Mouse (Mus musculus) liver, postnatal 0 days (tissue): ENCODE measurements around the gene Cflar. TPM values are rescaled to one million over a fixed set of nuclear protein-coding genes. Genes with fewer than 3 reads are reported as not detected.
"Not testable (repeated sequence)": the region's sequence is repeated elsewhere in the genome, so short reads cannot be mapped to it uniquely, and the experiment has no call there.

ENCODE experiments used
- ATAC-seq: fragments of 200-750 bp; cut with Nextera tagmentation; 2 replicates; pipeline ENCODE4 v1.8.0; 2017; ENCODE audit warnings: mild to moderate bottlenecking, moderate library complexity
- DNase-seq: peaks from one replicate; pipeline ENCODE4 v3.0.0-alpha.2; 2016
- H3K27ac ChIP-seq: fragments of 300-500 bp; sonication (generic); 2 replicates; pipeline ENCODE4 v1.5.1; 2014; ENCODE audit warnings: antibody characterized with exemption, moderate library complexity, mild to moderate bottlenecking, low read depth
- H3K27me3 ChIP-seq: fragments of 300-500 bp; sonication (generic); 2 replicates; pipeline ENCODE4 v1.6.1; 2014; ENCODE audit warnings: low read length, control low read depth, mixed read lengths; ENCODE audit not compliant: insufficient read depth
- H3K36me3 ChIP-seq: fragments of 300-500 bp; sonication (generic); replicated peaks from 2 replicates; pipeline ENCODE4 v1.6.1; 2014; ENCODE audit warnings: mild to moderate bottlenecking, control low read depth, low read length, moderate library complexity, mixed read lengths; ENCODE audit not compliant: insufficient read depth
- H3K4me1 ChIP-seq: fragments of 300-500 bp; sonication (generic); 2 replicates; pipeline ENCODE4 v1.6.1; 2014; ENCODE audit warnings: antibody characterized with exemption, mild to moderate bottlenecking, control low read depth; ENCODE audit not compliant: insufficient read depth
- H3K4me2 ChIP-seq: fragments of 300-500 bp; sonication (generic); 2 replicates; pipeline ENCODE4 v1.6.1; 2014; ENCODE audit warnings: low read depth, mild to moderate bottlenecking, low read length, moderate library complexity, mixed read lengths
- H3K4me3 ChIP-seq: fragments of 300-500 bp; sonication (generic); 2 replicates; pipeline ENCODE4 v1.5.1; 2014; ENCODE audit warnings: low read depth, low read length
- H3K9ac ChIP-seq: fragments of 300-500 bp; sonication (generic); replicated peaks from 2 replicates; pipeline ENCODE4 v1.6.1; 2014; ENCODE audit warnings: mild to moderate bottlenecking, moderate library complexity
- H3K9me3 ChIP-seq: fragments of 300-500 bp; sonication (generic); 2 replicates; pipeline ENCODE4 v1.6.1; 2016; ENCODE audit warnings: mild to moderate bottlenecking, control low read depth, low read length, mixed read lengths
- CTCF ChIP-seq: sonication (generic); IDR thresholded peaks from 2 replicates; pipeline ENCODE4 v1.5.1; 2016; ENCODE audit warnings: antibody characterized with exemption, low read depth
- EP300 ChIP-seq: IDR thresholded peaks from 2 replicates; pipeline ENCODE4 v1.6.1; 2016; ENCODE audit warnings: antibody characterized with exemption, low read depth, mild to moderate bottlenecking
- WGBS: fragments of 180-500 bp; shearing (Covaris S2); extraction: QIAGEN DNeasy Blood & Tissue Kit; methylation state at CpG from one replicate; pipeline ENCODE4 v1.1.7; 2014; ENCODE audit not compliant: insufficient replicate concordance; 5-methylcytosine and 5-hydroxymethylcytosine counted together
- polyA plus RNA-seq: library from polyadenylated mRNA; unstranded; fragments of >200 nt; fragmentation: Nextera tagmentation; extraction: Ambion mirVana; gene quantifications from 2 replicates; pipeline ENCODE4 v1.2.1, GENCODE M21; 2015

The Cflar gene
- polyA plus RNA-seq, 1 experiment from 2014 or later, result 30.2 TPM

GRCm38 (mm10) chr1:58677575-58677974 lies 33.7 kb upstream of the Cflar start:
- Histone ChIP-seq H3K9ac (no peak overlapping the region), H3K27ac (no peak overlapping the region), H3K27me3 (no peaks in the 10 kb centered on the region), H3K9me3 (no peaks in the 10 kb centered on the region), H3K4me3 (no peak overlapping the region), H3K4me2 (no peak overlapping the region), H3K36me3 (no peaks in the 10 kb centered on the region), H3K4me1 (no peaks in the 10 kb centered on the region)
- ATAC-seq (no peak), DNase-seq (peak; percentile 30)
- peak; percentile 67 for TF ChIP-seq CTCF
- no peak for TF ChIP-seq EP300
- WGBS, result 82% methylated on average over 1 of the region's 1 CpGs

- not testable (repeated sequence) for H3K36me3 ChIP-seq, H3K9ac ChIP-seq, H3K27ac ChIP-seq
These were observed 32.9 kb upstream of the Cflar start for GRCm38 (mm10) chr1:58678412-58678811.

GRCm38 (mm10) chr1:58689426-58689825 lies 21.9 kb upstream of the Cflar start:
- DNase-seq (no peak), ATAC-seq (no peak)
- WGBS, result 80% methylated on average over 1 of the region's 1 CpGs
- Histone ChIP-seq H3K4me1 (no peaks in the 10 kb centered on the region), H3K27ac (no peak overlapping the region), H3K27me3 (no peaks in the 10 kb centered on the region), H3K4me2 (no peak overlapping the region), H3K4me3 (no peak overlapping the region), H3K9ac (no peak overlapping the region), H3K9me3 (no peaks in the 10 kb centered on the region), H3K36me3 (no peaks in the 10 kb centered on the region)
- TF ChIP-seq EP300 (no peak), CTCF (no peak)

More at GRCm38 (mm10) chr1:58678412-58678811, 32.9 kb upstream of the Cflar start:
- H3K4me2 ChIP-seq, DNase-seq, H3K4me3 ChIP-seq, ATAC-seq, H3K9me3 ChIP-seq, H3K4me1 ChIP-seq, H3K27me3 ChIP-seq: not testable (repeated sequence)
- WGBS, result 37% methylated on average over 5 of the region's 5 CpGs

GRCm38 (mm10) chr1:58690006-58690744 lies 21.1 kb upstream of the Cflar start:
- H3K9ac ChIP-seq, result no peak overlapping the region
- H3K4me2 ChIP-seq, result no peak overlapping the region
- no peaks in the 10 kb centered on the region for H3K36me3 ChIP-seq
- WGBS, result 65% methylated on average over 6 of the region's 6 CpGs
- ATAC-seq, result no peak
- H3K27ac ChIP-seq, result no peak overlapping the region
- H3K4me1 ChIP-seq, result no peaks in the 10 kb centered on the region
- DNase-seq, result no peak
- H3K4me3 ChIP-seq, result no peak overlapping the region
- H3K9me3 ChIP-seq, result no peaks in the 10 kb centered on the region
- H3K27me3 ChIP-seq, result no peaks in the 10 kb centered on the region
- no peak for TF ChIP-seq CTCF
- no peak for TF ChIP-seq EP300

GRCm38 (mm10) chr1:58690834-58691488 lies 20.3 kb upstream of the Cflar start:
- H3K4me2 ChIP-seq, H3K27me3 ChIP-seq, DNase-seq, H3K9ac ChIP-seq, ATAC-seq, H3K36me3 ChIP-seq, H3K9me3 ChIP-seq, H3K4me1 ChIP-seq, H3K4me3 ChIP-seq, H3K27ac ChIP-seq: not testable (repeated sequence)
- 81% methylated on average over 2 of the region's 3 CpGs for WGBS

GRCm38 (mm10) chr1:58691718-58692117 lies 19.6 kb upstream of the Cflar start:
- H3K27me3 ChIP-seq, H3K4me2 ChIP-seq, H3K4me3 ChIP-seq, H3K36me3 ChIP-seq, H3K27ac ChIP-seq, DNase-seq, H3K9ac ChIP-seq, H3K9me3 ChIP-seq, ATAC-seq, H3K4me1 ChIP-seq: not testable (repeated sequence)
- WGBS, result 43% methylated on average over 1 of the region's 1 CpGs

GRCm38 (mm10) chr1:58693696-58694095 lies 17.6 kb upstream of the Cflar start:
- Histone ChIP-seq H3K27me3 (no peaks in the 10 kb centered on the region), H3K4me3 (no peak overlapping the region), H3K9ac (no peak overlapping the region), H3K4me2 (no peak overlapping the region), H3K4me1 (no peaks in the 10 kb centered on the region), H3K27ac (no peak overlapping the region), H3K36me3 (no peaks in the 10 kb centered on the region), H3K9me3 (no peaks in the 10 kb centered on the region)
- WGBS, result 61% methylated on average over 1 of the region's 1 CpGs
- TF ChIP-seq CTCF, result no peak
- no peak for TF ChIP-seq EP300
- ATAC-seq (no peak), DNase-seq (no peak)

- H3K9me3 ChIP-seq, H3K4me1 ChIP-seq, H3K4me3 ChIP-seq, H3K36me3 ChIP-seq, H3K27ac ChIP-seq, H3K27me3 ChIP-seq, H3K9ac ChIP-seq, DNase-seq, ATAC-seq, H3K4me2 ChIP-seq: not testable (repeated sequence)
- 76% methylated on average over 4 of the region's 4 CpGs for WGBS
These were observed 15.5 kb upstream of the Cflar start, which contains the start of gene Als2cr12 for GRCm38 (mm10) chr1:58695810-58696209. Gene Als2cr12 (minus strand): TSS chr1:58695989.
